Mouse (Mus musculus): ENCODE results near the gene Olfr198.
"Not testable (repeated sequence)": the region's sequence is repeated elsewhere in the genome, so short reads cannot be mapped to it uniquely, and the experiment has no call there.

Olfr198 gene

GRCm38 (mm10) chr16:59203433-59203832 is at the start of gene Olfr198:
TSS of gene Olfr198 (minus strand) at chr16:59203533.
- not testable (repeated sequence) for DNase-seq (ENCODE audit: low spot score)

- DNase-seq (ENCODE audit: low spot score), result no peak
Measured at GRCm38 (mm10) chr16:59249684-59250083, 46.4 kb upstream of the Olfr198 start.

GRCm38 (mm10) chr16:59219667-59220066 is 16.3 kb upstream of the Olfr198 start, which contains the start of gene Olfr199:
TSS of gene Olfr199 (minus strand) at chr16:59219767.
- not testable (repeated sequence) for DNase-seq (ENCODE audit: low spot score)

GRCm38 (mm10) chr16:59217861-59218260 is 14.5 kb upstream of the Olfr198 start:
- DNase-seq (ENCODE audit: low spot score), result not testable (repeated sequence)

GRCm38 (mm10) chr16:59170354-59170753 is 33.0 kb downstream of the Olfr198 start, which contains the start of gene Olfr196:
TSS of gene Olfr196 (minus strand) at chr16:59170454.
- no peak for DNase-seq (ENCODE audit: low spot score)

- no peak for DNase-seq (ENCODE audit: low spot score)
Measured at GRCm38 (mm10) chr16:59151996-59152395, 51.3 kb downstream of the Olfr198 start.

All from testis, postnatal 10 days (tissue).